Mouse (Mus musculus): Measurements from ENCODE around the gene Hapln4.

The Hapln4 gene

GRCm38 (mm10) chr8:70100241-70100640 lies 17.0 kb downstream of the Hapln4 start:
- peak; percentile 83 for DNase-seq (ENCODE audit: low read depth, low spot score)

GRCm38 (mm10) chr8:70104506-70104905 lies 21.2 kb downstream of the Hapln4 start:
- peak; percentile 79 for DNase-seq (ENCODE audit: low read depth, low spot score)

DNA sequence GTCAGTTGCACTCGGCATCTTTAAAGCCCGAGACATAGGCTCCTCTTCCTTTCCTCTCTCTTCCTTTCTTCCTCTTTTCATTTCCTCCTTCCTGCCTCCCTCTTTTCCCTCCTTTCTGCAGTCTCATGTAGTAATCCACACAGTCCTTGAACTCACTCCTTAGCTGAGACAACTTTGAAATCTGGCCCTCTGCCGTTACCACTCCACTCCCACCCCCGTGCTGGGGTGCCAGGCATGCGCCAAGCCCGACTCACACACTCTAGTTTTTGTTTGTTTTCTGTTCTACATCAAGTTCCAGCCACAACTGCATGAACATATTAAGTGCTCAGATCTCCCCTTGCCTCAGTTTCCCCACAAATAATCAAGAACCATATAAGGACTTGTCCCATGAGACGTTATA lies 21.7 kb downstream of the Hapln4 start:
- DNase-seq (ENCODE audit: low read depth, low spot score): peak; percentile 53

GRCm38 (mm10) chr8:70110451-70110850 lies 27.2 kb downstream of the Hapln4 start:
- no peak for DNase-seq (ENCODE audit: low read depth, low spot score)

DNA sequence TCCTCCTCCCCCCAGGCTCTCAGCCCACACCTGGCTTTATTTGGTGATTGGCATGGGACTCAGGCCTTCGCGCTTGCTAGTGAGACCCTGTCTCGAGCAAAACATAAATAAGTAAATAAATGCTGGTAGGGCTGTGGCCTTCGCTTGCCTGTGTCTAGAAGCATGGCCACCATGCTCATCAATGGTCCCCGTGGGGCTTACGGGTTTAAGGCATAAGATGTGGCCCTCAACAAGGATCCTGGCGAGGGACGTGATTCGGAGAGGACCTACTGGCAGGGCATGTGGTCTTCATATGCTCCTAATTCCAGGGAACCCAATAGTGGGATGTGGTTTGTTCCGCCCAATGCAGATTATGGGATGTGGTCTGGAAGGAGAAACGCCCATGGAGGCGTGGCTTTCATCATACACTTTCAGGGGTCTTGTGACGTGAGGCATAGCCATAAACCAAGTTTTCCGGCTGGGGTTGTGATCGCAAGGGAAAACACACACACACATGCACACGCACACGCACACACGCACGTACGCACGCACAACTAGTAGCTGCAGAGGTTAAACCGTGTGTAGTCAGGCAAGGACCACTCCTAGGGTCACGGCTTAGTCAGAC lies 28.0 kb downstream of the Hapln4 start:
- no peak for DNase-seq (ENCODE audit: low read depth, low spot score)

DNA sequence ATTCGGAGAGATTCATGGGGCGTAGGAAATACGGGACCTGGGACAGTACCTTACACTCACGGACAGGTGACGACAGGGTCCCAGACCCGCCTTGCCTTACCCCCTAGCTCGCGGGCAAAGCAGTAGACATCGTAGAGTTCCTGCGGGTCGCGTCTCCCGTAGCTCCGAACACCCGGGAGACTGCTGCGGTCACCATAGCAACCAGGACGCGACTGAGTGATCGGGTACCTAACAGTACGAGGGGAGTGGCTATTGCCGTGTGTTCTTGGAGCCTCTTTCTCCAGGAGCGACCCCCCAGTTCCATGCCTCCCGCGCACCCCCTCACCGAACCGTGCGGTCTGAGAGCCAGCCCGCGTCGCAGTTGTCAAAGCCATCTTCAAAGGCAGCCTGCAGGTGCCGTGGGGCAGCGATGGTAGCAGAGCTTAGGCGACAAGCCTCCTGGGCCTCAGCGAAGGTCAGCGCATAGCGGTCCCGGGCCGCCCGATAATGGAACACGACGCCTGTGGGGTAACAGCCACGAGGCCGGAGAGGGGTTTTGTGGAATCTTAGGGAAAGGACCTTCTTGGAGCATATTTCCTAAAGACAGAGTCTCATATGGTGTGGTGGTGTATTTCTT lies 29.3 kb downstream of the Hapln4 start:
- no peak for DNase-seq (ENCODE audit: low read depth, low spot score)

DNA sequence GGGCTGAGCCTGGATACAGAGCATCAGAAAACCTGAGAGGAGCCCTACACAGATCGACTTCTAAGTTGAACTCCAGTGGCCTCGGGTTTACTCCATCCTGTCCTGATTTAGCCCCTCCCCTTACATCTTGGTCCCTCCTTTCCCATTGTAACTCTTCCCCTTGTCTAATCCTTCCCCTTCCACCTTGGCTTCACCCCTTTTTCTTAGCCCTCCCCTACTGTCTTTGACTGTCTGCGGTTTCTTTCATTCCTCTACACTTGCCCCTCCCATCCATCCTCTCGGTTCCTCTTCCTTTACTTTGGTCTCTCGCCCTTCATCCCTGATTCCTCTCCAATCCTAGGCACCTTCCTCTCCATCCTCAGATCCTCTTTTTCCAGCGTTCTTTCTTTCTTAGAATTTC lies 31.2 kb downstream of the Hapln4 start:
- DNase-seq (ENCODE audit: low read depth, low spot score): no peak

GRCm38 (mm10) chr8:70114892-70115291 lies 31.6 kb downstream of the Hapln4 start:
- no peak for DNase-seq (ENCODE audit: low read depth, low spot score)

GRCm38 (mm10) chr8:70117611-70118010 lies 34.4 kb downstream of the Hapln4 start:
- DNase-seq (ENCODE audit: low read depth, low spot score): no peak

DNA sequence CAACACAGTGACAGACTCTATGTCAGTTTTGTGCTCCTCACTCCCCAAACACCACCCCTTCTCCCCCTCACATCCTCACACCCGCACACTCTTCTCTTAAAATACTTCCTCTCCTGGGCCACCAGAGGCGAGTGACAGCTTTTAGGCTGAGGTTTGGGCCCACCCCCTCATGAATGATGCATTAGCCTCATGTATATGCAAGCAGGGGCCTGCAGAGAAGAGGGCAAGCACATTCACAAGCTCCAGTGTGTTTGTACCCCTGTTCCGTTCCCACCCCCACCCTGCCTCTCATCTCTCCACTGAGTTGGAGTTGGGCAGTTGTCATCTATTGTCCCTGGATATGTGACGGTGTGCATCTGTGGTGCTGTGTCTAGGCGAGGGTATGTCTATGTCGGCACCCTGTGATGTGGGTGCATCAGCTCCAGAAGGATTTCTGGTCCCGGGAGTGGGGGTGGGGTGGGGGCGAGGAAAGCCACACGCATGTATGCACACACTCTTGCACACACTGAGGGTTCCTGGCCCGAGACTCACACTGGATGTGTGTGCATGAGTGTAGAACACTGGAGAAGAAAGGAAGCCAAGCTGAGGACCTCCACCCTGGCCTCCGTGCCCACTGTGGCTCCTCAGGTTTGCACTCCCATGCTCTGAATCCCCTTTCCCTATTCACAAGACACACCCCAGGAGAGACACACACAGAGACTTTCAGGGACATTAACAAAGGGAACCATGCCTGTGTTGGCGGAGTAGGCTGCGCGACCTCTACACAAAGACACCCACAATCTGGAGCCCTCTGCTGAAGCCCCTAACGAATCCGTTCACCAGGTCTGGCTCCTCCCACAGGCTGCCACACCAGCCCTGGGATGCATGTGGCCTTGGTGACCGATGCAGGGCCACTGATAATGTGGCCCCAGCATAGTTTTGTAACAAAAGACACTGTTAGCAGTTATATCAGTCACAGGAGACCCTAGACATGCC lies 35.8 kb downstream of the Hapln4 start:
- peak; percentile 90 for DNase-seq (ENCODE audit: low read depth, low spot score)

GRCm38 (mm10) chr8:70120667-70121066 lies 37.4 kb downstream of the Hapln4 start, which contains the start of gene Ncan:
Gene Ncan (minus strand): TSS chr8:70120873.
- peak; percentile 93 for DNase-seq (ENCODE audit: low read depth, low spot score)

GRCm38 (mm10) chr8:70122863-70123262 lies 39.6 kb downstream of the Hapln4 start:
- DNase-seq (ENCODE audit: low read depth, low spot score): peak; percentile 34

DNA sequence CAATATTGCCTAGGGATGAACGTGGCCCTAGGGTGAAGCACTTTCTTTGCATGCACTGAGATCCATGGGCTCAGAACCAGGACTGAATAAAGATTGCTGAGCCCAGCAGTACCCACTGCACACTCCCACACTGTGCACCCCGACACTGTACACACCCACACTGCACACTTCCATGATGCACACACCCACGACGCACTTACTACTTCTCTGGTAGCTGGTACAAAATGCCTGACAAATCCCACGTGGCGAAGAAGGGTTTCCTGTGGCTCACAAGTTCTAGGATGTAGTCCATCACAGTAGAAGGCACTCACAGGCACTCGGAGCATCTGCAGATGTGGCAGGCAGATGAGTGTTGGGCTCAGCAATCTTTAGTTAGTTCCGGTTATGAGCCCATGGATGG lies 41.7 kb downstream of the Hapln4 start:
- peak; percentile 74 for DNase-seq (ENCODE audit: low read depth, low spot score)

- peak; percentile 37 for DNase-seq (ENCODE audit: low read depth, low spot score)
Observed at GRCm38 (mm10) chr8:70128435-70128834, 45.2 kb downstream of the Hapln4 start.

- peak; percentile 86 for DNase-seq (ENCODE audit: low read depth, low spot score)
Observed at GRCm38 (mm10) chr8:70129309-70129952, 46.2 kb downstream of the Hapln4 start.

DNA sequence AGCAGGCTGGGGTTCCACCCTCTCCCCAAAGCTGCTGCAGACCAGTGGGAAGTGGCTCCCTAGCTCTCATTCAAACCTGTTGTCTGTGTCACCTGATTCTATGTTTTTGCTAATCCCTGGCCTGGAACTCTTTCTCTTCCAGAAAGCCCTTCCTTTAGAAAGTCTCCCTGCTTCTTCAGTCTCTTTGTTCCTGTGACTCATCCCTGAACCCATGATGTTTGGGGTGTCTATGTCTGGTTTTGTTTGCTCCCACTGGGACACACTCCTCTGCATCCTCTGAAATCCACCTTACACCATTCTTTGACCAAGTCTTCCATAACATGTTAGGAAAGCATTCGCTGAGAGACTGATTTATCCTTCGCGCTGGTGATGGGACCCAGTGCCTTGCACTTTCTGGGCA lies 46.8 kb downstream of the Hapln4 start:
- DNase-seq (ENCODE audit: low read depth, low spot score): no peak

DNA sequence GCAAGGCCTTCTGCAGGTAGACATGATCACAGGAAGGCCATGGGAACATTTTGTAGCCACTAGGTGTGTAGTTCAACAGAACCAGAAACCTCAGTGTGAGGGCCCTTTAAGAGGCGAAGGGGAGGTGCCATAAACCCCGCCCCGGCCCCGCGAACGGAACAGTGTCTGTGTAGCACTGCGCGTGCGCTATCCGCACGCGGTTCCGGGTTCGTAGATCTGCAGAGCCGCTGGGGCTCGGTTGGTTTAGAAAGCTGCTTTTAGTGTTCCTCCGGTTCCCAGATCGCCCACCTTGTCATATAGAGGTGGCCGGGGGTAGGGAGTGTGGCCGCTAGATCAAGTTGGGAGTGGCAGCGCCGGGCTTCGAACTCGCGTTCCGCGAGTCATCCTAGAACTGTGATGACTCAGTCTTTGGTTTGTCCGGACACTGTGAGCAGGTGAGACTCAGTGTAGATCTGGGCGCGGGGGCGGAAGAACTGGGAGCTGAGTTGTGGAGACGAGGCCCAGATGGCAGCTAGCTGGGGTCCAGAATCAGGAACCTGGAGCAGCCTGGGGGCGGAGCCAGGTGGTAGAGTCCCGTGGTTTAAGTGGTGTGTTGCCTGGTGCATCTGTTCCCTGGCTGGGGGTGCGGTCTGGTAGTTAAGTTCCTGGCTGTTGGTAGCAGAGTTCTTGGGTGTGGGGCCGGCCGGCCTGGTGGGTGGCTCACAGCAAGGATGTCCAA lies 48.1 kb downstream of the Hapln4 start, which contains the start of gene Nr2c2ap:
TSS of gene Nr2c2ap (plus strand) at position 168 of the 718 bp plus-strand sequence.
- DNase-seq (ENCODE audit: low read depth, low spot score): peak; percentile 91

- no peak for DNase-seq (ENCODE audit: low read depth, low spot score)
Observed at GRCm38 (mm10) chr8:70134086-70134485, 50.8 kb downstream of the Hapln4 start.

DNA sequence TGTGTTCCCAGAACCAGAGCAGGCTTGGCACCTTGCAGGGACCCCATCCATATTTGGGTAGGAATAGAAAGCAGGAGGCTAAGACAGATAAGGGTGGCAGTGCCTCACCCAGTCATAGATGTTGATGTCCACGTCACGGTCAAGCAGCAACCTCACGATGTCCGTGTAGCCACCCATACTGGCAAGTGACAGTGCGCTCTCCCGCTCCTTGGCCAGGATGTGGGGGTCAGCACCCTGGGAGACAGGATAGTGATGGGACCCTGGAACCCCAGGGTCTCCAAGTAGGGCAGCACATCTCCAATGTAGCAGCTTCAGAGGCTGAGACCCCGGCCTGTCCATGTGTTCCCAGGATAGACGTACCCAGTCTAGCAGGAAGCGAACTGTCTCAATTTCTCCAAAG lies 51.7 kb downstream of the Hapln4 start:
- DNase-seq (ENCODE audit: low read depth, low spot score): no peak

DNA sequence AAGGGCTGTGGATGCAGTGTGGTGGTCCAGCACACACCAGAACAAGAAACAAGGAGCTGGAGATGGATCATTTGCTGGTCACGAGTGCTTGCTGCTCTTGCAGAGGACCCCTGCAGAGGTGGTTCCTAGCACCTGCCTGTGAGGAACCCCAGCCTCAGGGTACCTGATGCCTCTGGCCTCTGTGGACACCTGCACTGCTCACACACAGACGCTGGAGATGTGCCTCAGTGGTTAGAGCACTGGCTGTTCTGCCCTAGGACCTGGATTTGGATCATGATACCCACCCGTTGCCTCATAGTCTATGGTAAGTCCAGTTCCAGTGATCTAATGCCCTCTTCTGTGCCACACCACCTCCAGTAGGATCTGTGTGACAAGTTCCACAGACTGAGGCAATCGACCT lies 53.3 kb downstream of the Hapln4 start:
- DNase-seq (ENCODE audit: low read depth, low spot score): no peak

GRCm38 (mm10) chr8:70137890-70138289 lies 54.6 kb downstream of the Hapln4 start:
- no peak for DNase-seq (ENCODE audit: low read depth, low spot score)
